9 mouse cellular contexts compared by ENCODE assay signal in the genomic region with DNA sequence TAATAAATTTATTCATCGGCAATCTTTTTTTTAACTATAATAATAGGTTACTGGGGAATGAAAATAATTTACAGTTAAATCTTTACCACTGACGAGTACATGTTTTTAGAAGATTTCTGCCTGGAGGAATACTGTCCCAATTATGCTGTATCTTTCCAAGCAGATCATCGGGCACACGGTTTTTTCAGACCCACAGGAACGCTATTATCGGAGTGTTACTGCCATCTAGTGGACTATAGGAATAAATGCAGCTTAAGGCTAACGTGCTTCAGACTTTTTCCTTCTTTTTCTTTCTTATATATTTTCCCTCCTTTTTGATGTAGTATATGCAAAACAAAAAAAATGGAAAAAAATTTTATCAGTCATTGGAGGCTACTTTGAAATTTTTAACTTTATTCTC. TPM values are rescaled to one million over a fixed set of nuclear protein-coding genes. Genes with fewer than 3 reads are reported as not detected.
A peak's percentile ranks its signal among the peaks of the same experiment; 100 is the strongest.
DNase-seq lines count a peak whose midpoint lies in the region; ATAC-seq and TF ChIP-seq lines count a peak whose summit lies in the region.
"Had no signal": no experiment of that assay in that cellular context is flagged by ENCODE, and none has a peak within 500 bp of the region (broad histone marks: within the 10 kb centered on the region; RNA-seq: fewer than 3 reads in every experiment).

No protein-coding gene starts in this region.

- no peaks in the 10 kb centered on the region for H3K27me3 ChIP-seq in kidney, embryonic 14.5 days (ENCODE audit: control insufficient read depth, insufficient read depth, low read length)
- H3K27me3 ChIP-seq in E14TG2a.4 (ENCODE audit: insufficient read depth, low read length), result no peaks in the 10 kb centered on the region
- no peaks in the 10 kb centered on the region for H3K27me3 ChIP-seq in hindbrain, postnatal 0 days (ENCODE audit: insufficient read depth, low read length)

- H3K4me3 ChIP-seq in kidney, embryonic 14.5 days (ENCODE audit: low read length), result no peak overlapping the region
- no peak overlapping the region for H3K4me3 ChIP-seq in E14TG2a.4 (replicated peaks; ENCODE audit: low read length)
- no peak overlapping the region for H3K4me3 ChIP-seq in hindbrain, postnatal 0 days (ENCODE audit: low read length)

- no peak overlapping the region for H3K27ac ChIP-seq in kidney, embryonic 14.5 days (ENCODE audit: low read depth, low read length)
- no peak overlapping the region for H3K27ac ChIP-seq in hindbrain, postnatal 0 days
- H3K27ac ChIP-seq: macrophage had no signal

- no peaks in the 10 kb centered on the region for H3K4me1 ChIP-seq in kidney, embryonic 14.5 days (ENCODE audit: control insufficient read depth, insufficient read depth, low read length)
- peaks cover 44% of the 10 kb centered on the region for H3K4me1 ChIP-seq in E14TG2a.4 (replicated peaks; ENCODE audit: low read depth, low read length)
- no peaks in the 10 kb centered on the region for H3K4me1 ChIP-seq in hindbrain, postnatal 0 days (ENCODE audit: insufficient read depth, low read length)

- no peaks in the 10 kb centered on the region for H3K9me3 ChIP-seq in kidney, embryonic 14.5 days (ENCODE audit: control insufficient read depth, low read length)
- peaks cover 4% of the 10 kb centered on the region; the same call in 1 of the 2 replicates for H3K9me3 ChIP-seq in E14TG2a.4 (ENCODE audit: low read length)
- no peaks in the 10 kb centered on the region for H3K9me3 ChIP-seq in hindbrain, postnatal 0 days (ENCODE audit: low read length)

- no peak overlapping the region for H3K4me2 ChIP-seq in kidney, embryonic 14.5 days (replicated peaks; ENCODE audit: low read depth, low read length)
- H3K4me2 ChIP-seq in hindbrain, postnatal 0 days (ENCODE audit: low read depth, low read length), result no peak overlapping the region

- no peaks in the 10 kb centered on the region for H3K36me3 ChIP-seq in kidney, embryonic 14.5 days (ENCODE audit: control insufficient read depth, insufficient read depth, low read length)
- H3K36me3 ChIP-seq in E14TG2a.4 (ENCODE audit: insufficient read depth, low read length), result no peaks in the 10 kb centered on the region
- H3K36me3 ChIP-seq in hindbrain, postnatal 0 days (ENCODE audit: insufficient read depth, low read length), result no peaks in the 10 kb centered on the region

- 14% methylated on average over 7 of the region's 7 CpGs for WGBS in kidney, embryonic 14.5 days
- 12% methylated on average over 7 of the region's 7 CpGs for WGBS in hindbrain, postnatal 0 days

- DNase-seq in kidney, adult 8-10 months, result no peak
- peak; percentile 71 for DNase-seq in brain, adult 2 months (ENCODE audit: low read depth, low spot score)
- DNase-seq in hindbrain, postnatal 0 days (ENCODE audit: low spot score), result peak; percentile 79
- DNase-seq in urinary bladder, adult 18-20 months (ENCODE audit: low spot score in 2 of 2), result no peak
- DNase-seq in urinary bladder, adult 2 months (ENCODE audit: low spot score), result no peak
- no peak for DNase-seq in testis, postnatal 14 days (ENCODE audit: low spot score)

- ATAC-seq in kidney, embryonic 14.5 days (ENCODE audit: low FRiP score, low TSS enrichment), result 0 out of 2 replicates have a peak, but pooled peaks have one; percentile 49
- peak; percentile 62; the same call in 1 of the 2 replicates for ATAC-seq in hindbrain, postnatal 0 days

- no peak overlapping the region for H3K9ac ChIP-seq in kidney, embryonic 14.5 days (ENCODE audit: low read depth, low read length)
- H3K9ac ChIP-seq in hindbrain, postnatal 0 days (replicated peaks; ENCODE audit: low read length), result no peak overlapping the region

- TF ChIP-seq CTCF in E14TG2a.4 (conservative IDR thresholded peaks at IDR 0.05; ENCODE audit: low read length), result peak; percentile 71
- TF ChIP-seq CTCF in hindbrain, postnatal 0 days (IDR thresholded peaks at IDR 0.05; ENCODE audit: low read depth), result peak; percentile 85

RNA-seq across cellular contexts. Expression of a gene that starts 20.4 kb away (rescaled TPM):
- polyA plus RNA-seq in kidney, embryonic 14.5 days (2014; fragmentation: Nextera tagmentation; extraction: Ambion mirVana), result 0.18 and 0.29 TPM in 2 replicates
- total RNA-seq in hindbrain, postnatal 0 days (2014; rRNA removed), result 0.10 and 0.18 TPM in 2 replicates
- 0.05 TPM in 1 of 2 replicates, not detected in the other for polyA plus RNA-seq in hindbrain, postnatal 0 days (2015; fragmentation: Nextera tagmentation; extraction: Ambion mirVana)
- polyA plus RNA-seq in urinary bladder, adult 2 months (2012; rRNA removed), result 0.78 and 0.99 TPM in 2 replicates

RNA-seq across cellular contexts. Expression of a gene that starts 31.4 kb away (rescaled TPM):
- polyA plus RNA-seq in kidney, embryonic 14.5 days (2014; fragmentation: Nextera tagmentation; extraction: Ambion mirVana), result 3.9 and 9.6 TPM in 2 replicates
- total RNA-seq in hindbrain, postnatal 0 days (2014; rRNA removed), result 6.4 and 9.8 TPM in 2 replicates
- 7.9 and 8.2 TPM in 2 replicates for polyA plus RNA-seq in hindbrain, postnatal 0 days (2015; fragmentation: Nextera tagmentation; extraction: Ambion mirVana)
- polyA plus RNA-seq in urinary bladder, adult 2 months (2012; rRNA removed), result 0.04 and 0.06 TPM in 2 replicates
- polyA plus RNA-seq: macrophage had no signal

Comparison
In these comparisons a context has a peak if more than half of its experiments do, and no peak if none do; other contexts are left out.
1. DNase-seq: peak in brain, adult 2 months (single experiment) and hindbrain, postnatal 0 days (single experiment); none in kidney, adult 8-10 months (0 of 2), urinary bladder, adult 18-20 months (0 of 2), urinary bladder, adult 2 months (single experiment) and testis, postnatal 14 days (single experiment).